Mouse (Mus musculus) retina, postnatal 7 days (tissue): ENCODE results near the gene Rufy1.
"Not testable (repeated sequence)": the region's sequence is repeated elsewhere in the genome, so short reads cannot be mapped to it uniquely, and the experiment has no call there.

Source experiments
- DNase-seq: peaks from one replicate; pipeline ENCODE4 v3.0.0-alpha.2; 2012; ENCODE audit warnings: low read depth, low spot score

The Rufy1 gene

DNA sequence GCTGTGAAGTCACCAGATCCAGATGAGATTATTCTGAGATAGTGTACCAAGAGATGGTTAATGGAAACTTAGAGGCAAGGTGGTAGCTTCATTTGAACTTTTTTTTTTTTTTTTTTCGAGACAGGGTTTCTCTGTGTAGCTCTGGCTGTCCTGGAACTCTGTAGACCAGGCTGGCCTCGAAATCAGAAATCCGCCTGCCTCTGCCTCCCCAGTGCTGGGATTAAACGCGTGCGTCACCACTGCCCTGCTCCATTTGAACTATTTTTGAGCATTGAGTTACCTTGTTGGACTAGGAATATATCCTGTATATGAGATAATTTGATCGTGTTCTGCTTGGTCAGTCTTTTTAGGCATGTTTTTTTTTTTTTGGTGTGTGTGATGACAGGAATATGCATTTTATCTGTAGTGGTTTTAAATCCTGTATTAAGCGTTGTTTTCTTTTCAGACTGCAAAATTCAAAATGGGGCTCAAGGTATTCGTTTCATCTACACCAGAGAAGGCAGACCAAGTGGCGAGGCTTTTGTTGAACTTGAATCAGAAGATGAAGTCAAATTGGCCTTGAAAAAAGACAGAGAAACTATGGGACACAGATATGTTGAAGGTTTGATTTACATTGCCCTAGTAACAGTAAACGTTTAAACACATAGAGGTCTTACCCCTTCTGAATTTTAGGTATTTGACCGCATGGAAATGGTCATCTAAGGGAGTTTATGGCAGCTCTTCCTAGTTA lies 51.7 kb downstream of the Rufy1 start:
- no peak for DNase-seq

DNA sequence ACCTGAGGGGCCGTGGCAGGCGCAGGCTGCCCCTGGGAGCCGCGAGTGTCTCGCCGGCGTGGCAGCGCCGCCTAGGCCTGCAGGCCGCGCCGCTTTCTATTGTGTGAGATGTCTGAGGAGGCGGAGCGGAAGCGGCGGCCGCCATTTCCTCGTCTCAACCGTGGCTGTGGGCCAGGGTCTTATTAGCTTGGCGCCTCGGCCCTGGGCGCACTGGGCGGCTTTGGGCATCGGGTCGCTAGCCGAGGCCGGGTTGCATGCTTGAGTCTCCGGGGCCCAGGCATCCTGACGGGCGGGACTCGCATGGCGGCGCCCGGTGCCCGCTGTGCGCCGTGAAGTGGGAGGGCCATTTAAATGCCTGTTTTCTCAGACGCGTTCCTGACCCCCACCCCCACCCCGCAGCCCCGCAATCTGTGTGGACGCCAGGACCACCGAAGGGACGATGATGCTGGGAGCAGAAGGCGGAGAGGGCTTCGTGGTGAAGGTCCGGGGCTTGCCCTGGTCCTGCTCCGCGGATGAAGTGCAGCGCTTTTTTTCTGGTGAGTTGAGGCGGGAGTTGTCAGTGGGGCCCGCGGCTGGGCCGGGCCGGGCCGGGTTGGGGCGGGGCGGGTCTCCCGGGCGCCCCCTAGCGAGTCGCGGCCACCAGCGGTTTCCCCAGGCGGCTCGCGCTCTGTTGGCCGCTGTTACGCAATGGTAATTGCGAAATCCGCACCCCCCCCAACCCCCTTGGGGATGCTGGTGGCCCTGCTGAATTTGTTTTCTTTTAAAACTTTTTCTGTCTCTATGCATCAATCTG lies 52.8 kb downstream of the Rufy1 start:
- peak; percentile 54 for DNase-seq

DNA sequence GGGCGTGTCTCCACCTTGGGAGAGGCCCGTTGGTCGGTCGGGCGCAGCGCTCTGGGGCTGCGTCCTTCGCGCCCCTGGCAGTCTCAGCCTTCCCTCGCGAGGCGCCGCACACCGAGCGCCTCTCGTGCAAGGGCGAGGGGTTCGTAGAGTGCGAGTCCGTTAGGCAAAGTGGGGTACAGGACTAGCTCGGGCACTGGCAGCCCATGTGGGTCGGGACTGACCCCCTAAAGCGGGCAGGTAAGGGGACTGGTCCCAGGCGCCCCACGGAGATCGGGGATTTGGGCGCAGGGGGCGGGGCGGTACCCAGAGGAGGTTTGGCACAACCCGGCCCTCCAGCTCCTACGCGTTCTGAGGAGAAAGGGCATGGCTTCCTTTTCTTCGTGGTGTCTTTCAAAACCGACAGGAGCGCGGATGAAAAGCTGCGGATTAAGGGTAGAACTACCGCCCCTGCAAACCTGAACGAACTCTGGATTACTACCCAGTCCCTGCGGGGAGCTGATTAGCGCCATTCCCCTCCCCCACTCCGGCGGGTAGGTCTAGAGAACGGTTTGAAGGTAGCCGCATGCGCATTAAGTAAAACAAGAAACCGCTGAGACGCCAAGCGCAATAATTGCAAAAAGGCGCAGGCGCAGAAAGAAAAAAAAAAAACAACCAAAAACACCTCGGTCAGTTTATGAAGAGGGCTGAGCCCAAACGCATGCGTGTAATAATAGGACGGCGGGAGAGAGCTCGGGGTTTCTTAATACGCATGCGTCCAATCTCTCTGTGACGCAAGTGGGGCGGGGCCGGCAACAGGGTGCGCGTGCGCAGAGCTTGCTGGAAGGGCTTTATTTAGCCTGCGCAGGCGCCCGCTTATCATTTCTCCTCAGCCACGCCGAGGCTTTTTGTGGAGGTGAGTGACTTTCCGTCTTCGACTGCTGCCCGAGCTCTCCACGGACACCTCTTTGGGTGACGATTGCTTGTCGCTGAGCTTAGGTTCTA lies 53.7 kb downstream of the Rufy1 start, which contains the start of gene Hnrnph1:
Gene Hnrnph1 (plus strand): TSS at position 80 of the 981 bp plus-strand sequence.
- DNase-seq: peak; percentile 97

DNA sequence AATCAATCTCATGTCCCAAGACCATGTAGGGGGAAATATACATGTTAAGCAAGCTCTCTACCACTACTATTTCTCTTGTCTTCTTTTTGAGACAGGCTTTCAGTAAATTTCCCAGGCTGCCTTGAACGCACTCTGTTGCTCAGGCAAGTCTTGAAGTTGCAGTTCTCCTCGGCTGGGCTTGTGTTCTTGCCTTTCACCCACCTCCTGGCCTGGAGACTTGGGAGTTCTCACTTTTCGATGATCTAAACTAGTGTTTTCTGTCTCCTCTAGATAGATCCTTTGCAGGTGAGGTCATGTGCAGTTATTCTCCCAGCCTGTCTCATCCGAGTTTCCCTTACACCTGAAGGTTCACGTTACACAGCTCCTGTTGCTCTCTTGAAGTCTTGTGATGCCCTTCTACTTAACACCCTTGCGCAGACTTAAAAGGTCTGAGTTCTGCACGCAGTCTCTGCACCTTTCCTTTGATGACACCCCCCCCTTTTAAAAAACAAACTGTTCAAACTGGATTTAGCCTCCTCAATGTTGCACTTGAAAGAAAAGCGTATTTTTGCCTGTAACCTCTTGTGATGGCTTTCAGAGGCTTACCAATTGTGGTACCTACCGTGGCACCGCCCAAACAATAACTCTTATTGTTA lies 54.7 kb downstream of the Rufy1 start:
- no peak for DNase-seq

DNA sequence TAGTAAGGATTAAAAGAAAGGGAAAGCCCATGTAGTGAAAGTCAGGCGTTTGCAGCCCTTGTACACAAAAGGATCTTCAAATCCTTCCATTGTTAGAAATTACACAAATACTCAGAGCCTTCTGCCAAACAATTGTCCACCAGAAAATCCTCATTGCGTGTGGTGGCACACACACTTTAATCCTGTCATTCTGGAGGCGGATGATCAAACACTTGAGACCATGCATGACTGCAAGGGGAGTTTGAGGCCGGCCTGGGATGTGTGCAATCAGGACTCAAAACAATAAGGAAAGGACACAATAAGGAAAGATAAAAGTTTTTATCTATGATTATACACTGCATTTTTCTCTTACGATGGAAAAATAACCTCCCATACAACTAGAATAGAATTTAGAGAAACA lies 55.5 kb downstream of the Rufy1 start:
- DNase-seq: no peak

DNA sequence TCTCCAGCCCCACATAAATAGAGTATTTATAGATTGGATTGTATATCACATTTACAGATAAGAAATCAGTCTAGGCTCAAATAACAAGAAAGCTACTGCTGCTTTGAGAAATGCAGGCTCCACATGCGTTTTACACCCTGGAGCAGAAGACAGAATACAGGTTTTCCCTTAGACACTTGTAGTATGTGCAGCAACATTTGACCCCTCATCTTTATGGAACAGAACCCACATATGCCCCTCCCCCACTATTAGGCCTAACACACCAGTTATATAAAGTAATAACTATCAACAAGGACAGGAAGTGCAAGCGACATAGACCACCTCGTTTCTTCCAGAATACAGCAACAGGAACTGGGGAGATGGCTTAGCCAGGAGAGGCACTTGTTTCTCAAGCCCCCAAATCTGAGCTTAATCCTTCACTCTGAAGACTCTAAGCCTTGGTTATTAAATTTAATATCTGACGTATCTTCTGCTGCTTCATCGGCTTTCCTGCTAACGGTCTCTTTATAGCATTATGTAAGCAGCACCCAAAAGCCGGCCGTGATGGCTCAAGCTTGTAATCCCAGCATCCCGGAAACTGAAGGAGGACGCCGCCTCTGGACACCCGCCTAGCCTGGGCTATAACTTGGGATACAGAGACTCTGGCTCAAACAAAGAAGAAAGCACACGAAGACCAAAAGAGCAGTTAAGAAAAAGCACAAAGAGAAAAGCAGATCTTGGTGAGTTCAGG lies 56.5 kb downstream of the Rufy1 start:
- DNase-seq: no peak

DNA sequence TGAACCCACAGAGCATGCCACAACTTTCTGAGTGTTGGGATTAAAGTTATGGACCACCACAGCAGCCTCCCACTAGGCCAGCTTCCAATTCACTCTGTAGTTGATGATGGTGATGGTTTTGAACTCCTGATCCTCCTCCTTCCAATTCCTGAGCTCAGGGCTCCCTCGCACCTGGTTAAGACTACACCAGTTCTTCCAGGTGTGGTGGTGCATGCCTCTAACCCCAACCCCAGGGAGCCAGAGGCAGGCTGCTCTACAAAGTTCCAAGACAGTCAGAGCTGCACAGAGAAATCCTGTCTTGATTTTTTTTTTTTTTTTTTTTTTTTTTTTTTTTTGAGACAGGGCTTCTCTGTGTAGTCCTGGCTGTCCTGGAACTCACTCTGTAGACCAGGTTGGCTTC lies 57.3 kb downstream of the Rufy1 start:
- DNase-seq: no peak

DNA sequence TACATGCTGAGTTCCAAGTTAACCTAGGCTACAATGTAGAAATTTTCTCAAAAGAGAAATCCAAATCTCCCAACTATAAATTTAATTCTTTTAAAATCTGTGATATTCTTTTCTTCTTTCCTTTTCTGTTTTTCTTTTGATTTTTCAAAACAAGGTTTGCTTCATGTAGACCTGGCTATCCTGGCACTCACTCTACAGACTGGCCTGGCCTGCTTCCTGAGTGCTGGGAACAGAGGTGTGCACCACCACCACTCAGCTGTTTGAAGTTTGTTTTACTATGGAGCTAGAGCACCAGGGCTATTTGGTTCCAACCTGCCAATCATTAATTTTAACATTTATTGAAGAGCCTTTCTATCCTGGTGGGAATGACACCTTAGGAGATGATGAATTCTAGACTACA lies 57.8 kb downstream of the Rufy1 start:
- no peak for DNase-seq

DNA sequence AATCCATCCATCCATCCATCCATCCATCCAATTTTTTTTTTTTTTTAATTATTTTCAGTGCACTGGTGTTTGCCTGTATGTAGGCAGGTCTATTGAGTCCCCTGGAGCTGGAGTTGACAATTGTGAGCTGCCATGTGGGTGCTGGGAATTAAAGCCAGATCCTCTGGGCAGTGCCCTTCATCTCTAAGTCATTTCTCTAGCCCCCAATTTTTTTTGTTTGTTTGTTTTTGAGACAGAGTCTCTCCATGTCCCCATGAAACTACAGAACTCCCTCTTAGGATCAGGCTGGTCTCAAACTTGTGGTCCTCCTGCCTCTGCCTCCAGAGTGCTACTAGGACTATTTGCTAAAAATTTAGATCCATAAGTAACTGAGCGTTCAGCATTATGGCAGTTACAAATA lies 59.0 kb downstream of the Rufy1 start:
- DNase-seq: no peak

DNA sequence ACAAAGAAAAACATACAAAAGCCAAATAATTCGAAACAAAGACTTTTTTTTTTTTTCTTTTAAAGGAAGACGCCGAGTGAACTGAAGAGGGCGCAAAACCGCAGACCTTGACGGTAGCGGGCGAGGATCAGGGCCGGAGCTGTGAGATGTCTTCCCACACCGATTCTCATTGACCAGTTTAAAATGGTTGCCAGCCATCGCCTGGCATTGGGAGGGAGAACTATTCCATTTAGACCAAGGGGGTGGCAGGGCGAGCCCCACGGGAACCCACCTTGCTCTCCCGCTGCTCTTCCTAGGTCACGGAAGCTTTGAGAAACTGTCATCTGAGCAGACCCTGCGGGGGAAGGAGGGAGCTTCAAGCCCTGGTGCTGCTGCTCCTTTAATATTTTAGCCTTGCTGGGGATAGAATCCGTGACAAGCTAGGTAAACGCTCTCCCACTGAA lies 59.5 kb downstream of the Rufy1 start:
- DNase-seq: peak; percentile 38

DNA sequence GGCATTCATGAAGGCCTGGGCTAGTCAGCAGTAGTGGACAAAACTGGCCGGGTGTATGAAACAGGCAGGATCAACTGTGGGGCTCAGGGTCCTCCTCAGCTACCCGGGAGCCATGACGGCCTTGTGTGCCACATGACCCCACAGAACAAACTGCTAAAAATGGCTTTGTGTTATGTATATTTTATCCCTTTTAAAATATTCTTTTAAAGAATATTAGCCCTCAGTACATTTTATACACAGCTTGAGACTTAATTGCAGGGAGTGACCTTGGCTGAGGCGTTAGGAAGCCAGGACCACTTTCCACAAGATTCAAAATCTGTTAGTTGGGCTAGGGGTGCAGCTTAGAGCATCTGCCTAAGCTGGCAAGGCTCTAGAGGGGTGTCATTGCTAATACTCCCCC lies 60.0 kb downstream of the Rufy1 start:
- DNase-seq: no peak

DNA sequence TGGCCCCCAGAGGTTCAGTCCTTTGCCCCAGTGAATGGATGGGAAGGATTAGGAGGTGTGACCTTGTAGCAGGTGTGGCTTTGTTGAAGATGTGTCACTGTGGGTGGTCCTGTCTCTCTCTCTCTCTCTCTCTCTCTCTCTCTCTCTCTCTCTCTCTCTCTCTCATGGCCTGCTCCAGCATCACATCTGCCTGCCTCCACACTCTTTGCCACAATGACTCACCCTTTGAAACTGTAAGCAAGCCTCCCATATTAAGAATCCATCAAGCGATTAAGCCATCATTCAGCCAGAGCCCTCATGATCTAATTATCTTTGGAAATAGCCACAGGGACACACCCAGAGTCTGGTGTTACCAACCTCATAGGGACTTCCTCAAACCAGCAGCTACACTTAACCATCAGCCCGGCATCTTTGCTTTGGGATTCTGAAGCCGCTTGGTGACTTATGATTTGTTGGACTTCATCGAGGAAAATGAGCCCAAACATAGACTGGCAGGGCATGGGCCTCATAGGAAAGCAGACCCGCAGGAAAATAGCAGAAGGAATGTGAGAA lies 61.5 kb downstream of the Rufy1 start:
- no peak for DNase-seq

DNA sequence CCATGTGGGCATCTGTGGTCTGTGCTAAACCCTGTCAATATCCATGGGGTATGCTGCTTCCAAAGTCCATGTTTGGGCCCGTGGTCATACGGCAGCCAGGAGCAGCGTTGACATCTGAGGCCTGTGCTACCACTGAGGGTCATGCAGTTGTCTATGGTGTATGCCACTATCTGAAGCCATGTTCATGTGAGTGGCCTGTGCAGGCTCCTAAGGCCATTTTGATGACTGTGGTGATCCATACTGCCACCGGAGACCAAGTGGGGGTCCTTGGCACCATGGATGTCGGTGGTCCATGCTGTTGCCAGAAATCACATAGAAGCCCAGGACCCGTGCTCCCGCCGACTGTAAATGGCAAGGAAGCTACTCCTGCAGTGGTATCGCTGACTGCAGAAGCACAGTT lies 63.4 kb downstream of the Rufy1 start:
- no peak for DNase-seq

DNA sequence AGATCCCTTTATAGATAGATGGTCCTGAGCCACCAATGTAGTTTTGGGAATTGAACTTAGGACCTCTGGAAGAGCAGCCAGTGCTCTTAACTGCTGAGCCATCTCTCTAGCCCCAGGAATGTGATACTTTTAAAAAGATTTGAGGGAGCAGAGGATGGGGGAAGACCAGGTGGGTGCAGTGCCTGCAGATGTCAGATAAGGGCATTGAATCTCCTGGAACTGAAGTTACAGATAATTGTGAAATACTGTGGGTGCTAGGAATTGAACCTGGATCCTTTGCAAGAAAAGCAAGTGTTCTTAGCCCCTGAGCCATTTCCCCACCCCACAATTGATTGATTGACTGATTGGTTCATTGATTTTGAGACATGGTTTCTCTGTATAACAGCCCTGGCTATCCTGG lies 65.6 kb downstream of the Rufy1 start:
- DNase-seq: no peak

DNA sequence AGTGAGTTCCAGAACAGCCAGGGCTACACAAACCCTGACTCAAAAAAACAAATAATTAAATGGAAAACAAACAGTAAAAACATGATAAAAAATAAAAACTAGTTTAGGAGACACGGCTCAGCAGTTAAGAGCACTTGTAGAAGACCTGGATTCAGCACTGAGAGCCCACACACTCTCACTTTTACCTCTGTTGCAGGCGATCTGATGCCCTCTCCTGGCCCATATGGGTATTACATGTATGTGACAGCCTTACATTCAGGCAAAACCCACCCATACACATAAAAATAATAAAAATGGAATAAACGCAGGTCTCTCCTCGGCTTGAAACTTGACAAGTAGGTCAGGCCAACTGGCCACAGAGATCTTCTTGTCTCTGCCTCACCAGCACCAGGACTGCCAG lies 66.4 kb downstream of the Rufy1 start:
- peak; percentile 68 for DNase-seq

DNA sequence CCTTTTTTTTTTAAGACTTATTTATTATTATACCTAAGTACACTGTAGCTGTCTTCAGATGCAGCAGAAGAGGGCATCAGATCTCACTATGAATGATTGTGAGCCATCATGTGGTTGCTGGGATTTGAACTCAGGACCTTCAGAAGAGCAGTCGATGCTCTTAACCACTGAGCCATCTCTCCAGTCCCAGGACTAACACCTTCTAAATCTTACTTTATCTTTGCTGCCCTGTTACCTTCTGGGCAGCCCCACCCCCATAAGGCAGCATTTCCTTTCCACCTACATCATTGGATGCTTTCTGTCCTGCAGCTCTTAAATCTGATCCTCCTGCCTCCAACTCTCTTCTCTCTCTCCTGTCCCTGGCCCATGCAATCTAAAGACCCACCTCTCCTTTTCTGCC lies 69.6 kb downstream of the Rufy1 start:
- not testable (repeated sequence) for DNase-seq

DNA sequence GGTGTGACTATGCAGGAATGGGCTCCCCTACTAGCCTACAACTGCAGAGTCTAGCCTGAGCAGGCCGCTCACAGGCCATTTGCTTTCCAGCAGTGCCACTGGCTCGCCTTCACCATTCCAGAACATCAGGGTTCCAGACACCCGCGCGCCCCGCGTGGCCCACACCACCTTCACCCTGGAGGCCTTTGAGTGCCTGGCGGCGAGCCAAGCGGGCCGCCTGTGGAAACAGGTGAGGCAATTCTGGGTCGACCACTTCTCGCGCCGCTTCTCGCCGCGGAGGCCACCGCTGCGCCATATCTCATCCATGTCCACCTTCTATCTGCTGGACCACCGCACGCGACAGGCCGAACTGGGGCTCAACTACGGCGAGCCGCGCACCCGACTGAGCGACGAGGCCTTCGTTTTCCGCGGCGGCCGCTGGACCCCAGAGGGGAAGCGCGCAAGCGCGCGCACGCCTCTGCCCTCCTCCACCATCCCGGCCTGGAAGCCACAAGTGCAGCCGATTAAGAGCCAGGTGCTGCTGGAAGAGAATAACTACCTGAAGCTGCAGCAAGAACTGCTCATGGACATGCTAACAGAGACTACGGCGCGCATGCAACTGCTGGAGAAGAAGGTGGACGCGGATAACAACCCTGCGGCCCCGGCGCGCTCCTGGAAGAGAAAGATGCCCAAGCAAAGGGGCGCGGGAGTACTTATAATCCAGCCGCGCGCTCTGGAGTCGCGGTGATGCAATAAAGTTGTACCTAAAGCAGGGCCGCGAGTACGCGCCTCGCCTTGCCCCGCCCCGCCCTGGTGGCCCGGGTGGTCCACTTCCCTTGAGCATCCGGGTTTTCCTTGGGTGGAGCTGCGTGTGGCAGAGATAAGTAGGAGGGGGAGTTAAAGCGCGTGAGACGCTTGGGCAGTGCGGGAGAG lies 71.7 kb downstream of the Rufy1 start:
- peak; percentile 46 for DNase-seq

DNA sequence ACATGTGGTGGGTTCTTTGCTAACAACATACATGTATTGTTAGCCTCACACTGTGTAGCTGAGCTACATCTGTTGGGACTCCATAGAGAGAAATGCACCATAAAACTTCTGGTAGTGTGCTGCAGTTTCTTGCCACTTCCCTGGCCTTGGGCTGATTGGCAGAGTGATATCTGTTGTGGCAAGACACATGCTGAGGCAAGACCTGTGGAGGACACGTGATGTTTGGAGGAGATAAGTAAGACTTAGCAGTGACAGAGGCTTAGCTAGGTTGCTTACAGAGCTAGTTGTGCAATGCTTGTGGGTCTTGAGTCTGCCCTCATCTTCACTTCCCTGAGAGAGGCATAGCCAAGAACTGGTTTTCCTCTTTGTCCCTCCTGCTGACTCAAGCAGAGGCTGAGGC lies 75.5 kb downstream of the Rufy1 start:
- no peak for DNase-seq

DNA sequence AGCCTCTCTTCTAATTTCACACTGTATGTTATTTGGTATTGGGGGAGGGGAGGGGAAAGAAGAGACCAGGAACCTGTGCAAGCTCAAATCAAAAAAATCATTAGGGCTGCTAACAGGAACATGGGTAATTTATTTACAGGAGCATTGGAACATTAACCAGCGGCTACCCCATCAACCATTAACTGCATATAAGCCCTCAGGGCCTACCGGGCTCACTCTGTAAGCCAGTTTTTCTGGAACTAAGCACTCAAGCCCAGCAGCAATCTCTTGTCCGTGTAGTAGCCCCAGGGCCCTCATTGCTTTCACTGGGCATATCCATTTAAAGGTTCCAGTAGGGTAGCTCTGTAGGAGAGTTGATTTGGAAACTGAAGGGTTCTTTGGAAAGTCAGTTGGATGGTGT lies 76.1 kb downstream of the Rufy1 start:
- DNase-seq: no peak
